Mouse (Mus musculus): ENCODE results near the gene Amy2a1. TPM values are rescaled to one million over a fixed set of nuclear protein-coding genes. Genes with fewer than 3 reads are reported as not detected.
"Not testable (repeated sequence)": the region's sequence is repeated elsewhere in the genome, so short reads cannot be mapped to it uniquely, and the experiment has no call there.

Amy2a1 gene
- polyA plus RNA-seq (2015; fragmentation: Nextera tagmentation; extraction: Ambion mirVana): 28.0 TPM in 1 of 2 replicates, not detected in the other

- WGBS: 94% methylated on average over 3 of the region's 3 CpGs
- not testable (repeated sequence) for H3K36me3 ChIP-seq; H3K4me2 ChIP-seq; H3K9ac ChIP-seq (replicated peaks); ATAC-seq (ENCODE audit: low FRiP score); H3K27ac ChIP-seq (replicated peaks); H3K9me3 ChIP-seq (replicated peaks); H3K4me3 ChIP-seq (replicated peaks); H3K4me1 ChIP-seq; H3K27me3 ChIP-seq (replicated peaks)
Observed at GRCm38 (mm10) chr3:113532328-113532727, at the start of gene Amy2a1. Gene Amy2a1, minus strand, starts transcription at chr3:113532428.

GRCm38 (mm10) chr3:113574578-113574977, 42.4 kb upstream of the Amy2a1 start:
- Histone ChIP-seq H3K9ac (replicated peaks) (no peak overlapping the region), H3K36me3 (no peaks in the 10 kb centered on the region), H3K4me3 (replicated peaks) (no peak overlapping the region), H3K27ac (replicated peaks) (no peak overlapping the region), H3K4me1 (no peaks in the 10 kb centered on the region), H3K4me2 (no peak overlapping the region), H3K9me3 (replicated peaks) (no peaks in the 10 kb centered on the region), H3K27me3 (replicated peaks) (no peaks in the 10 kb centered on the region)
- 85% methylated on average over 4 of the region's 4 CpGs for WGBS
- no peak for ATAC-seq (ENCODE audit: low FRiP score)

- Histone ChIP-seq H3K9me3 (replicated peaks) (no peaks in the 10 kb centered on the region), H3K4me2 (no peak overlapping the region), H3K27ac (replicated peaks) (no peak overlapping the region), H3K4me1 (no peaks in the 10 kb centered on the region), H3K4me3 (replicated peaks) (no peak overlapping the region), H3K36me3 (no peaks in the 10 kb centered on the region), H3K9ac (replicated peaks) (no peak overlapping the region), H3K27me3 (replicated peaks) (no peaks in the 10 kb centered on the region)
- no peak for ATAC-seq (ENCODE audit: low FRiP score)
- WGBS: 81% methylated on average over 2 of the region's 2 CpGs
Observed at GRCm38 (mm10) chr3:113574138-113574537, 41.9 kb upstream of the Amy2a1 start.

- 86% methylated on average over 3 of the region's 3 CpGs for WGBS
- H3K9me3 ChIP-seq (replicated peaks): 0 out of 2 replicates have a peak, but pooled peaks cover 3% of the 10 kb centered on the region
- H3K4me2 ChIP-seq: no peak overlapping the region
- no peak for ATAC-seq (ENCODE audit: low FRiP score)
- no peak overlapping the region for H3K9ac ChIP-seq (replicated peaks)
- no peak overlapping the region for H3K4me3 ChIP-seq (replicated peaks)
- no peaks in the 10 kb centered on the region for H3K4me1 ChIP-seq
- H3K27ac ChIP-seq (replicated peaks): no peak overlapping the region
- H3K36me3 ChIP-seq: no peaks in the 10 kb centered on the region; the same call in 1 of the 2 replicates
- H3K27me3 ChIP-seq (replicated peaks): no peaks in the 10 kb centered on the region
Observed at GRCm38 (mm10) chr3:113572158-113572557, 39.9 kb upstream of the Amy2a1 start.

GRCm38 (mm10) chr3:113539692-113540091, 7.5 kb upstream of the Amy2a1 start:
- Histone ChIP-seq H3K9ac (replicated peaks) (no peak overlapping the region), H3K4me3 (replicated peaks) (no peak overlapping the region), H3K36me3 (no peaks in the 10 kb centered on the region), H3K9me3 (replicated peaks) (no peaks in the 10 kb centered on the region), H3K27ac (replicated peaks) (no peak overlapping the region), H3K4me1 (no peaks in the 10 kb centered on the region), H3K4me2 (no peak overlapping the region), H3K27me3 (replicated peaks) (no peaks in the 10 kb centered on the region)
- no peak for ATAC-seq (ENCODE audit: low FRiP score)

Other genes with a start within 250 kb of the Amy2a1 start
- 3.9 TPM in 1 of 2 replicates, not detected in the other for gene Amy2a4, start 241.0 kb downstream of the Amy2a1 start, polyA plus RNA-seq (2015; fragmentation: Nextera tagmentation; extraction: Ambion mirVana)
- 3.9 TPM in 1 of 2 replicates, not detected in the other for gene Amy2a3, start 208.4 kb downstream of the Amy2a1 start, polyA plus RNA-seq (2015; fragmentation: Nextera tagmentation; extraction: Ambion mirVana)
- gene Amy2a2, start 175.8 kb downstream of the Amy2a1 start, polyA plus RNA-seq (2015; fragmentation: Nextera tagmentation; extraction: Ambion mirVana): 3.9 TPM in 1 of 2 replicates, not detected in the other
- gene Amy1, start 74.3 kb upstream of the Amy2a1 start, polyA plus RNA-seq (2015; fragmentation: Nextera tagmentation; extraction: Ambion mirVana): 15.6 and 20.2 TPM in 2 replicates
- 50.3 and 53.6 TPM in 2 replicates for gene Rnpc3, start 97.7 kb upstream of the Amy2a1 start, polyA plus RNA-seq (2015; fragmentation: Nextera tagmentation; extraction: Ambion mirVana)